Mouse (Mus musculus) layer of hippocampus, adult 9-11 months (tissue): ENCODE measurements around the gene Rprd1b.

Experiments
- DNase-seq: peaks from one replicate; pipeline ENCODE4 v3.0.0; 2022

The Rprd1b gene

GRCm38 (mm10) chr2:158128461-158129130, 100.3 kb downstream of the Rprd1b start:
- DNase-seq: no peak

DNA sequence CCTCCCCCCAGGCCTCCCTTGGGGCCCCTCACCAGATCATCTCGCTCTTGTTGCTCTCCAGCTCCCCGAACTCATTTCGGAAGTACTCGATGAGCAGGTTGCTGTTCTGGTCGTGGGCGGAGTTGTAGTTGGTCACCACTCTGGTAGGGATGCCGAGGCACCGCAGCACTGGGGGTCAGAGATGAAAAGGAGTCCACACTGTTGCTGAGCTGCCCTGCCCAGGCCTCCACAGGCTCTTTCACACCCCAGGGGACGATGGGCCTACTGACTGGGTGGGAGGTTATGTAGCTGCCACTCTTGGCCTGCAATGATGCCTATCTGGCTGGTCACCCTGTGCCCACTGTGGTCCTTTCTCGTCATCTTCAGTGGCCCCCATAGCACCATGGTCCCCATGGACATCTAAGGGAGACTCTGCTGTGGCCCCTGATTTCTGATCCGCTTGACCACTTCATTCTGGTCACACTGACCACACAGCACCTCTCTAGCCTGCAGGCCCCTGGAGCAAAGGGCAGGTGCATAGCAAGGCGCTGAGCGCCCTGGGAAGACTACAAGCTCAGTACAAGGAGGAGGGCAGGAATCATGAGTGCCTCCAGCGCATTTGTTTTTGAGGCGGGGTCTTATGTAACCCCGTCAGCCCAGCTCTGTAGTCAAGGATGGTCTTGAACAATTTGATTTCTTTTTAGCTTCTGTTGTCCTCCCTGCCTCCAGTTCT, 101.2 kb downstream of the Rprd1b start:
- DNase-seq: no peak

GRCm38 (mm10) chr2:158130391-158130986, 102.2 kb downstream of the Rprd1b start:
- DNase-seq: no peak

- DNase-seq: no peak
These were observed 103.0 kb downstream of the Rprd1b start for GRCm38 (mm10) chr2:158131197-158131835.

DNA sequence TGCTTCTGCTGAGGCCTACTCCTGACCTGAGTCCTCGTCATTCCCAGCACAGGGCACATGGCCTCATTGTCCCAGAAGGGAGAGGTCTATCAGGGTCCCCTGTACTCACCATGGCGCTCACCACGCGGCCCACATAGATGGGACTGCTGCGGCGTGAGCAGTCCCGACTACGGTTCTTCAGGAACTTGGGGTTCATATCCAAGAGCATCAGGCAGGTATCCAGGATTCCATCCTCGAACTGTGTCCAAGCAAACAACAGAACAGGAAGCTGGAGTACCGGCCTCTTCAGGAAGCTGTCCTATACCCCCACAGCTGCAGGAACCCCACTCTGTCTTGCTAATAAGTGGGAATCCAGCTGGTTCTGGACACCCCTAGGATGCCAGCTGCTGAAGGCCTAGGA, 104.0 kb downstream of the Rprd1b start:
- no peak for DNase-seq

- DNase-seq: peak; percentile 21
These were observed 104.8 kb downstream of the Rprd1b start for GRCm38 (mm10) chr2:158133050-158133449.

DNA sequence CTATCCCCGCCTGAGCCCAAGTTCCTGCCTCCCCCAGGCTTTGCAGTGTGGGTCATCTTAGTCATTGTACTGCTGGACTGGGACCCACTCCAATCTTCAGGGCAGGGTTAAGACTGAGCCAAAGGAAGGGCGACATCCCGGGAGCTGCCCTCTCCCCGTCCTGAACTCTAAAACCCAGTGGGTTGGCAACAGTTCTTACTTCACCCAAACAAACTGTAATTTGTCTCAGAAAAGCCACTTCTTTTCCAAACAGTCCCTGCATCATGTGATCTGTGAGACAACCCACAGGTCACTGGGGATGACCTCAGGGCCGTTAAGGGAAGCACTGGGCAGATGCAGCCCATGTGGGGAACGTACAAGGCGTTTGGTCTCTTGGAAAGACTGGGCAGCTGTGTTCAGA, 107.9 kb downstream of the Rprd1b start:
- no peak for DNase-seq

- DNase-seq: no peak
These were observed 109.5 kb downstream of the Rprd1b start for GRCm38 (mm10) chr2:158137771-158138170.

GRCm38 (mm10) chr2:158138778-158139177, 110.5 kb downstream of the Rprd1b start:
- no peak for DNase-seq

- DNase-seq: peak; percentile 42
These were observed 111.3 kb downstream of the Rprd1b start for GRCm38 (mm10) chr2:158139628-158140027.

- DNase-seq: no peak
These were observed 112.4 kb downstream of the Rprd1b start for GRCm38 (mm10) chr2:158140664-158141063.

GRCm38 (mm10) chr2:158141271-158141670, 113.0 kb downstream of the Rprd1b start:
- DNase-seq: no peak

- no peak for DNase-seq
These were observed 113.6 kb downstream of the Rprd1b start for GRCm38 (mm10) chr2:158141690-158142440.

GRCm38 (mm10) chr2:158142981-158143380, 114.7 kb downstream of the Rprd1b start:
- no peak for DNase-seq

- DNase-seq: no peak
These were observed 115.5 kb downstream of the Rprd1b start for GRCm38 (mm10) chr2:158143816-158144215.

- DNase-seq: no peak
These were observed 116.0 kb downstream of the Rprd1b start for GRCm38 (mm10) chr2:158144263-158144662.

- DNase-seq: no peak
These were observed 116.6 kb downstream of the Rprd1b start for GRCm38 (mm10) chr2:158144750-158145527.

DNA sequence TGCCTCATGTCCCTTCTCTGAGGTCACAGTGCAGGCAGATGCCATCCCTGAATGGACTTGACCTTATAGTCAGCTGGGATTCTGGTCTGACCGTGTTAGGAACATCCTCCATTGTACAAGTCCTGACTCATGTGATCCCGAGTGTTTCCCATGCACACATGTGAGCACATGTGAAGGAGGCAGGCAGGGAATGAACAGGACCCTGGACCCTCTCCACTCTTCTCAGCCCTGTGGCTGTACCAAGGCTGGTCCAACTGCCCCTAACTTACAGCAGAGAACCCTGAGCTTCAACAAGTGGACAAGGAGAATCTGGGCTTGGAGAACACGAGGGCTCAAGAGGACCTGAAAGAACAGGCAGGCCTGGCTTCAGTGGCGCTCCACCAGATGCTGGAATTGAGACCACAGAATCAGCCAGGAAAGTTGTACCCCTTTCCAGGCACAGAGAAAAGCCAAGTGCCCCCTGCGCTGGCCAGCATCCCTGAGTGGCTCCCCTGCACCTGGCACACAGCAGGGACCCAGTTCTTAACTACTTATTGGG, 117.3 kb downstream of the Rprd1b start:
- no peak for DNase-seq

- peak; percentile 48 for DNase-seq
These were observed 117.9 kb downstream of the Rprd1b start, which contains the start of gene Tgm2 for GRCm38 (mm10) chr2:158146223-158146622. Gene Tgm2 (minus strand): TSS chr2:158146436.

- no peak for DNase-seq
These were observed 118.7 kb downstream of the Rprd1b start for GRCm38 (mm10) chr2:158146971-158147370.

DNA sequence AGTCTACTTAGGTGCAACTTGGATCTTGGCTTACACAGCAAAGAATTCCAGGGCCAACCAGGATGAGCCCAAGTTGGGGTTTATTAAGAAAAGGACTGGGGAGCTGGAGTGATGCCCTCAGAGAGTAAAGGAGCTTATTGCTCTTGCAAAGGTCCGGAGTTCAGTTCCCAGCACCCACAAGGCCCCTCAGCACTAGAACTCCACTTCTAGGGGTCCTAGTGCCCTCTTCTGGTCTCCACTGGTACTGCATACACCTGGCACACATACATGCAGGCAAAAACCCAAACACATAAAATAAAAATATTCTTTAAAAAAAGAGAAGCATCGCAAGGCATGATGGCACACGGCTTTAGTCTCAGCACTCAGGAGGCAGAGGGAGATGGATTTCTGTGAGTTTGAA, 122.8 kb downstream of the Rprd1b start:
- DNase-seq: no peak
